Mouse (Mus musculus) megakaryocyte, embryonic 14.5 days (primary cell): ENCODE results near the gene Ikzf2. TPM values are rescaled to one million over a fixed set of nuclear protein-coding genes. Genes with fewer than 3 reads are reported as not detected.

Source experiments
- H3K27me3 ChIP-seq: replicated peaks from 2 replicates; pipeline ENCODE3; 2012; ENCODE audit warnings: inconsistent platforms
- H3K36me3 ChIP-seq: replicated peaks from 2 replicates; pipeline ENCODE3; 2012; ENCODE audit warnings: low read length, inconsistent platforms, mixed read lengths
- H3K4me1 ChIP-seq: 2 replicates; pipeline ENCODE4 v1.6.1; 2012; ENCODE audit warnings: inconsistent platforms
- H3K4me3 ChIP-seq: replicated peaks from 2 replicates; pipeline ENCODE3; 2012; ENCODE audit warnings: moderate library complexity, mild to moderate bottlenecking, inconsistent platforms
- H3K9me3 ChIP-seq: 2 replicates; pipeline ENCODE4 v1.6.1; 2012; ENCODE audit warnings: inconsistent platforms
- FLI1 ChIP-seq: IDR thresholded peaks from 2 replicates; pipeline ENCODE4 v1.6.1; 2012; ENCODE audit warnings: low read length, inconsistent platforms, mixed read lengths
- GATA1 ChIP-seq: IDR thresholded peaks from 3 replicates; pipeline ENCODE4 v1.6.1; 2012; ENCODE audit warnings: mixed read lengths, low read length, inconsistent platforms, borderline replicate concordance
- polyA plus RNA-seq: library from polyadenylated mRNA; stranded (reverse); fragments of >175 nt; gene quantifications from 2 replicates; pipeline ENCODE4 v1.2.3, GENCODE M21; 2012; ENCODE audit warnings: low replicate concordance; ENCODE audit not compliant: insufficient read depth

The Ikzf2 gene
- polyA plus RNA-seq, 1 experiment = 1.7 TPM

DNA sequence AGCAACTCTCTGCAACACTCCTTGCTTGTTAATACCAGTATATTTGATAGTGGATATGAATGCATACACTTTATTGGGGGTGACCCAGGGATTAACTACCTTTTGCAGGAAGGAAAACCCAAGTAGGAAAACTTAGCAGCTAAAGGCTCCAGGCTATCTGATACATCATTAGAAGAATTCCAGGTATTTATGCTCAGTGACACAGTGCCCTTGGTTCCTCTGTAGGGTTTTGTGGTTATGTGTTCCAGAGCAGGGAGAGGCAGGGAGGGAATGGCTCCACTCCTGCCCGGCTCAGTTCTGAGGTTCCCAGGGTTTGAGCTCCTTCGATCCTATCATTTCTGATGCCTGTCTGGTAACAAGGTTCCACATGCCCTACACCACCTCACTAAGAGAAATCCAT lies 165.4 kb downstream of the Ikzf2 start:
- H3K27me3 ChIP-seq = no peaks in the 10 kb centered on the region
- H3K9me3 ChIP-seq = no peaks in the 10 kb centered on the region
- H3K36me3 ChIP-seq = peaks cover 5% of the 10 kb centered on the region
- TF ChIP-seq FLI1 (no peak), GATA1 (no peak)
- peaks cover 26% of the 10 kb centered on the region for H3K4me1 ChIP-seq
- no peak overlapping the region for H3K4me3 ChIP-seq

DNA sequence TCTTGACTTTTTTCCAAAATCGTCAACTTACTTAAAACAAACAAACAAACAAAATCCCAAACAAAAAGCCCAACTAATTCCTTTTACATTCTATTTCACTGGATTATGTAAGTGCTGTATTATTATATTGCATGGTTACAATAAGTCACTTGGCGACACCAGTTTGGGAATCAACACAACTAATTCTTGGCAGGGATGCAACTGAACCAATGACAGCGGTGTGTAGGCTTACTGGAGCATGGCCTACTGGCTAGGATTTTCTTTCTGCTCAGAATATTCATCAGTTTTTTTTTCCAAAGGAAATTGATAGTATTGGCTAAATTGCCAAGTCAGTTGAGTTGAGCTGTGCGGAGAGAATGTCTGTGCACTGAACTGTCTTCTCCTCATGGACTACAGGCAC lies 167.7 kb downstream of the Ikzf2 start:
- Histone ChIP-seq H3K36me3 (no peaks in the 10 kb centered on the region), H3K9me3 (no peaks in the 10 kb centered on the region), H3K27me3 (no peaks in the 10 kb centered on the region), H3K4me3 (no peak overlapping the region), H3K4me1 (peaks cover 24% of the 10 kb centered on the region)
- no peak for TF ChIP-seq GATA1

DNA sequence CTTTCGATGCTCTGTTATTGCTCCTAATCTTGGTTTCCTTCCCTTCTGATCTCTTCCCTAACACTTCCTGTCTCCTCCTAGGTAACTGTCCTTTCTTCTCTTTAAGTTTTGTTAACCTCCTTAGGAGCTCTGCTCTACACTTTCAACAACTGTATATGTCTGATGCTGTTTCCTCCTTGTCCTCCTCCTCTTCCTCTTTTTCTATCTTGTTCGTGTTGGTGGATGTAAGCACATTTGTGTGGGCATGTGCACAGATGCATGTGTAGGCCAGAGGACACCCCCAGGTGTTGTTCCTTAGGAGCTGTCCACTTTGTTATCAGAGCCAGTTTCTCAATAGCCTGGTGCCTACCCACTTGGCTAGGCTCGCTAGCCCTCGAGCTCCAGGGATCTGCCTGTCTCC lies 169.0 kb downstream of the Ikzf2 start:
- peaks cover 33% of the 10 kb centered on the region for H3K4me1 ChIP-seq

DNA sequence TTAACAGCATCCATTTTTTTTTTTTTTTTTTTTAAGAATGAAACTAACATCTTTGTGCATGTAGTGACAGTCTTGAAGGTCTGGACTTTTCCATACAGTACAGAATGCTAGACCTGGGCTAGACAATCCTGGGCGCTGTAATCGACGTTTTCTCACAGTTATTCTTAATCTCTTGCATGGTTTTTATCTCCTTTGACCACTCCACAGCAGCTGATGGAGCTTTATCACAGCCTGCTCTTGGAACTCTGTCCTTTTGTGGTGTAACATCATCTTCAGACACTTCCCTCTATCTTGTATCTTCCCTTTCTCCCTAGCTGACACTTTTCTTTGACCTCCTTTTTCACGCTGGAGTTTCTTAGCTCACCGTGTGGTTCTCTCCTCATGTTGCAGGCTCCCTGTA lies 170.9 kb downstream of the Ikzf2 start:
- no peaks in the 10 kb centered on the region for H3K27me3 ChIP-seq
- H3K4me3 ChIP-seq = no peak overlapping the region
- TF ChIP-seq GATA1 (no peak), FLI1 (no peak)
- H3K4me1 ChIP-seq = peaks cover 36% of the 10 kb centered on the region
- H3K9me3 ChIP-seq = no peaks in the 10 kb centered on the region
- no peaks in the 10 kb centered on the region for H3K36me3 ChIP-seq

More for the DNA sequence above, 169.0 kb downstream of the Ikzf2 start:
- Histone ChIP-seq H3K27me3 (no peaks in the 10 kb centered on the region), H3K9me3 (no peaks in the 10 kb centered on the region), H3K4me3 (no peak overlapping the region), H3K36me3 (no peaks in the 10 kb centered on the region)
- TF ChIP-seq GATA1 (no peak), FLI1 (no peak)

DNA sequence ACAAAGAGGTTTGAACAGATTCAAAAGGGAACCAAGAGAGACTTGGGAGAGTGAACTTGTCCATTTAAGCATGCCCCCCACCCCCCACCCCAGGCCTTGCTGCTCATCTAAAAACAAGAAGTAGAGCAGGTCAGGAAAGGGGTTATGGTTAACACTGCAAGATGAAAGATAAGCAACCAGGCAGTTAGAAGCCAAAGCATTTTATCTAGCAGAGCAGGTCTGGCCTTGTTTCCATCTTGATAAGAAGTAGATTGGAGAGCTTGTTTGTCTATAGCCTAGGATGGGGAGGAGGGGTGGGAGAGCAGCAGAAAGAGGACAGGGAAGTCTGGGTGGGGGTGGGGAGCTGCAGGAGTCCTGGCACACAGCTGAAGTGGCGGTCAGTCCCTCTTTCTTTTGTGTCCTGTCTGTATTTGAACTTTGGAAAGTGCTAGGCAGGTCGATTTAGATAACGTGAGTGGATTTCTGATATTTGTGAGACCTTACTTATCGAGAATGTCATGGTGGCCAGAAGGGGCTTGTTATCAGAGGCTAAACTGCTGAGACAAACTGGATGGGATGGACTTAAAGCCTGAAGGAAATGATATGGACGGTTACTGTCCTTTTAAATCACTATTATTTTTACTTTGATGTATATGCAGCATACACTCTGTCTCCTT lies 173.3 kb downstream of the Ikzf2 start:
- no peaks in the 10 kb centered on the region for H3K36me3 ChIP-seq
- H3K4me1 ChIP-seq = peaks cover 34% of the 10 kb centered on the region
- peak overlapping the region; percentile 39 for H3K4me3 ChIP-seq
- TF ChIP-seq GATA1 (no peak), FLI1 (no peak)
- no peaks in the 10 kb centered on the region for H3K27me3 ChIP-seq
- H3K9me3 ChIP-seq = no peaks in the 10 kb centered on the region

DNA sequence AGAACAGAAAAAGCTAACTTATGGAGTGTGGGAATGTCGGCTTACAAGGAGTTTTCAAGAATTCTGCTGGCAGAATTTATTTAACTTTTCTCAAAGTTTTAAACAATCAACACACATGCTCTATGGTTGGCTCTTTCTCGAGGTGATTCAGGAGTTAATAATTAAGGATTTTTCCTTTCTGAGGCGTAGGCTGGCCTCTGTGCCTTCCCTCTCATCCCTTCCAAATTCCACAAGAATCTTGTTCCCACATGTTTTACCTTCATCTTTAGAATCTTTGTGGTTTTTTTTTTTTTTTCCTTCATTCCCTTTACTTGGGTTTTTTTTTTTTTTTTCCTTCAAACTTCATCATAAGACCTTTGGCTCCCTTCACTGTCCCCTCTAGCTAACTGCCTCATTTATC lies 178.8 kb downstream of the Ikzf2 start:
- H3K9me3 ChIP-seq = no peaks in the 10 kb centered on the region
- no peak for TF ChIP-seq FLI1
- no peak for TF ChIP-seq GATA1
- no peak overlapping the region for H3K4me3 ChIP-seq
- H3K4me1 ChIP-seq = peaks cover 6% of the 10 kb centered on the region
- no peaks in the 10 kb centered on the region for H3K27me3 ChIP-seq
- H3K36me3 ChIP-seq = no peaks in the 10 kb centered on the region

DNA sequence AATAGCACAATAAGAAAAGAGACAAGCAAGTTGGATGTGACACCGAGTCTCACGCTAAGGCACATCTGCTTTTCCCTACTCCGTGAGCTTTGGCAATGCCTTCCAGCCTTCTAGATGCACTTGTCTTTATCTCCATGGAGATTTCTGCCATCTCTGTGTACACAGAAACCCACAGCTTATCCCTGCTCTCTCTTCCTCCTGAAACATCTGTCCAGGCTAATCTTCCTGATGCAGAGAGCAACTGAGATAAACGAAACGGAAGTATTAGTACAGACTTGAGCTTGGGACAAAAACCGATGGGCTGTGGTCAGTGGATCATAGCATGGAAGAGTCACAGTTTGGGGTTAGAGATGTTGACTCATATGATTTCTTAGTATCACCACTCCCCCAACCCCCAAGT lies 179.5 kb downstream of the Ikzf2 start:
- Histone ChIP-seq H3K9me3 (no peaks in the 10 kb centered on the region), H3K4me1 (no peaks in the 10 kb centered on the region), H3K4me3 (no peak overlapping the region), H3K27me3 (no peaks in the 10 kb centered on the region), H3K36me3 (no peaks in the 10 kb centered on the region)
- no peak for TF ChIP-seq GATA1
- no peak for TF ChIP-seq FLI1

DNA sequence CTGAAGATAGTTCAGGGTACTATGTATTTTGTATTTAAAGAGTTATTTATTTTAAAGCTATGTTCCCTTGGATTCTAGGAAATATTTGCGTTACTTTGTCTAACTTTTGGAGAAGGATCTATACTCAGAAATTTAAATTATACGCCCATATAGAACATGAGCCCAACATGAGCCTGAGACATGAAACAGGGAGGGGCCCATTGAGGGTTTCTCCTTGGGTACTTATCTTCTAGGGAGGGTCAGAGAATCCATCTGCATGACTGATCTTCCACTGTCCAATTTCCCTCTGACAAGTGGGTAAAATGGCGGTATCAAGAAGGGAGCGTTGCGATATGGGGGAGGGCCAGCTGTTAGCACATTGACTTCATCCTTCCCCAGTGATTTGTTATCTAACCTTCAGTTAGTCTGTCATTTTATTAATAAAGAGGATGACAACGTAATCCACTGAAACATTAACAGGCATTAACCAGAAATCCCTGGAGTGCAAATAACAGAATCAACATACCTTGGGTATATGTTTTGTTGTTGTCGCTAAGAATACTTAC lies 180.4 kb downstream of the Ikzf2 start:
- Histone ChIP-seq H3K4me1 (no peaks in the 10 kb centered on the region), H3K9me3 (no peaks in the 10 kb centered on the region), H3K36me3 (no peaks in the 10 kb centered on the region), H3K27me3 (no peaks in the 10 kb centered on the region), H3K4me3 (no peak overlapping the region)
- no peak for TF ChIP-seq FLI1
- TF ChIP-seq GATA1 = no peak

DNA sequence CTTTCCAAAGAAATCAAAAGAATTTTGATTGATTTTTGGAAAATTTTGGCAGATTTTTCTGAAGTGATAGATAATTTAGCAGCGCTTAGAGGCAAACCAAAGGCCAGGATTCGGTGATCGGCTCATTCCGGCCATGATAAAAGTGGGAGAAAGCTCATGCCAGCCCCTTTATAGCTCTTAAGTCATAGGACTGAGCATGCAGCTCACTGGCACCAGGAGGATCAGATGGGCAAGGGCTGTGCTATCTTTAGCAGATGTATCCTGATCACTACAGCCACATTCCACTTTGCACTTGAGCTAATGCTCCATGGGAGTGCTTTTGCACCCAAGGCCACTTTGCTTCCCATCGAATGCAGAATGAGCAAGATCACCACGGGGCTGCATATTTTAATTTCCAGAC lies 181.0 kb downstream of the Ikzf2 start:
- TF ChIP-seq FLI1 (no peak), GATA1 (no peak)
- Histone ChIP-seq H3K36me3 (no peaks in the 10 kb centered on the region), H3K4me3 (no peak overlapping the region), H3K27me3 (no peaks in the 10 kb centered on the region), H3K4me1 (no peaks in the 10 kb centered on the region), H3K9me3 (no peaks in the 10 kb centered on the region)

DNA sequence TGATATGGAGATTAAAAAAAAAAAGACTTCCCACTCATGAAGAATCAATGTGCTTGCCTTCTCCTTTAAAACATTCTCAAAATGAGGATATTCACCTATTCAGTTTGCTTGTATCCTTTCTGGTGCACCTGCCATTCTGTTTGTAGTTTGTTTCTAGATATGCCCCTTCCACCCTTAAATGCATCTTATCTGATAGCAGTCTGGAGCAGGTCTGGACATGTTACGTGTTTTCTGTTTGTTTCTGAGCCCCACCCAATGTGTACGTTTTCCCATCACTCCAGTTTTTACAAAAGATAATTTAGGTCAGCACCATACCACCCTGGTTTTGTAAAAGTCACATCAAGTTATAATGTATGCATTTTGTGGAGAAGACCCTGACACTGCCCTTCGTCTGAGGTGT lies 186.7 kb downstream of the Ikzf2 start:
- Histone ChIP-seq H3K27me3 (no peaks in the 10 kb centered on the region), H3K9me3 (no peaks in the 10 kb centered on the region), H3K4me1 (peaks cover 20% of the 10 kb centered on the region), H3K36me3 (no peaks in the 10 kb centered on the region), H3K4me3 (no peak overlapping the region)
- no peak for TF ChIP-seq GATA1
- no peak for TF ChIP-seq FLI1
